Mouse (Mus musculus) liver, embryonic 14.5 days (tissue): ENCODE results near the gene Phf24.

Experiments
- CTCF ChIP-seq: IDR thresholded peaks from 2 replicates; pipeline ENCODE4 v1.5.1; 2016; ENCODE audit warnings: antibody characterized with exemption, low read depth, control low read depth
- EP300 ChIP-seq: IDR thresholded peaks from 2 replicates; pipeline ENCODE4 v1.6.1; 2016; ENCODE audit warnings: antibody characterized with exemption, low read depth

- TF ChIP-seq CTCF = no peak
- no peak for TF ChIP-seq EP300
Observed at GRCm38 (mm10) chr4:42956581-42956980, 40.1 kb downstream of the Phf24 start.
